Mouse (Mus musculus): ENCODE data around the gene Fuk. TPM values are rescaled to one million over a fixed set of nuclear protein-coding genes. Genes with fewer than 3 reads are reported as not detected.
A peak's percentile ranks its signal among the peaks of the same experiment; 100 is the strongest.
"Not testable (repeated sequence)": the region's sequence is repeated elsewhere in the genome, so short reads cannot be mapped to it uniquely, and the experiment has no call there.

The Fuk gene
- total RNA-seq, 2 experiments from 2014 or later, result 16.9 to 18.1 TPM

DNA sequence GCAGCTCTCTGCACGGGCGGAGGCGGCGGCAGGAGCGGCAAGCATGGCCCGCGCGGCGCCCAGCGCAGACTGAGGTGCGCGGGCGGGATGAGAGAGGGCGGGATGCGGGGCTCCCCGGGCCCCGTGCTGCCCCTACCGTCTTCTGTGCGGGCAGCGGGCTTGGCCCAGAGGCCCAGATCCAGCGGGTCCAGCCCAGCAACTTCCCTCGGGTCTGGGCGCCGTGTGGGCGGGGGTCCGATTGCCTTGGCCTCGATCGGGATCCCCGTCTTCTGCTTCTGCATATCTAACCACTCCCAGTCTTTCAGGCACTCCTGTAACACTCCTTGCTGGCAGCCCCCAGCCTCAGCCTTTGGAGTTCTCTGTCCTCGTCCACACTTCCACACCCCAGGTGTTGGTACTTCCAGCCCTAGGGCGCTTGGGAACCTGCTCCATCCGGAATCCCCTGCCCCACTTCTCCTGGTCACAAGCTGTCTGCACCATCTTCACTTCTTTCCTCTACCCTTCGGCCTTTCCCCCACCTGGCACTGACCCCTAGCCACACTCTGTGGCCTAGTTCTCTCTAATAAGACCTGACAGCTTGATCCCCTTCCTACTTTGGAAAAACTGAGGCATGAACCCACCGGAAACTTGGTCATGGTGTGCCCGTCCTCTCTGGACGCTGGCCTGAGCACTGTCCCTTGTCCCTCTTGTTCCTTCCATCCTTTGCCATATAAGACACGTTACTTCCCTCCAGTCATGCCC is 17.9 kb upstream of the Fuk start:
- DNase-seq (ENCODE audit: low spot score in 2 of 2), result peak; percentile 53 to 59

DNA sequence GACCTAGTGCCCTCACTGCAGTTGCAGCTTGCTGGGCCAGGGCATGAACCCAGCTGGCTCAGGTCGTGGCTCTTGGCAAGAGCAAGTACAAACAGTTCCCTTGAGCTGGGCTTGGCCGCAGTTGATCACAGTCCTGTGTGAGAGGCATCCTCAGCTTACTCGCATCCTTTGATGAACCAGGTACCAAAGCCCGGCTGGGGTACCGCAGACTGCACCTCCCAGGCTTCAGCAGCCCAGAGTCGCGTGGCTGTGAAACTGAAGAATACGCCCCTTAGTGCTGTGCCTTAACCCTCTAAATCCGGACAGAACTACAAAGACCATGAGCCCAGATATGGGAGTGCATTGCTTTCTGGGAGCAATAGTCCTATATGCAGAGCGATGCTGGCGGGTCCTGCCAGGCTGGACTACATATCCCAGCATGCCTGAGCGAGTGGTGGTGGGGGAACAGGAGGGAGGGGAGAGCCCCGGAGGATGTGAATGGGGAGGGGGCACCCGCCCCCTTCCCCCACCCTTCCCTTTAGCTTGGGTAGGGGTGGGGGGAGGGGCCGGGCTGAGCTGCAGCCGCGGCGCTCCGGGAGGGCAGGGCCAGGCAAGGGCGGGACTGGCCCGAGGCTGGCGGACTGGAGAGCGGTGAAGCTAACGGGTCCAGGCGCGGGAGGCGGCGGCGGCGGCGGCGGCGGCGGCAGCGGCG is 17.2 kb upstream of the Fuk start, which contains the start of gene St3gal2:
St3gal2 (plus strand) TSS at position 582 of the 691 bp plus-strand sequence.
- DNase-seq (ENCODE audit: low spot score in 2 of 2), result peak; percentile 82 to 96

DNA sequence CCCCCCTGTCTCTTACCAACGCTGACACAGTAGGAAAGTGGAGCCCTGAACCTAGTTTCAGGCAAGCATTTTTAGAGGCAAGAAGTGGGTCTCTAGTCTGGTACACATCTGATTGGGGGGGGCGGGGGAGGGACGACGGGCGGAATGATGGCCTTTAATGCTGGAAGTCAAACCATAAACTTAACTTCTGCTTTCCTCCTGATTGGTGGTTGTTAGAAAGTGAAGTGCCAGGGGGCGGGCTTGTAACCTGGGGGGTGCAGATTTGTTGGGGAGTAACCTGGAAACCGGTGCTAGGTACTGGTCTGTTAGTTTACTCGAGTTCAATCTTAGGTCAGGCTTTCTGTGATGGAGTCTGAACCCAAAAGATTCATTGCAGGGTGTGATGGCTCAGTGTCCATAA is 16.2 kb upstream of the Fuk start:
- DNase-seq (ENCODE audit: low spot score in 2 of 2), result no peak

DNA sequence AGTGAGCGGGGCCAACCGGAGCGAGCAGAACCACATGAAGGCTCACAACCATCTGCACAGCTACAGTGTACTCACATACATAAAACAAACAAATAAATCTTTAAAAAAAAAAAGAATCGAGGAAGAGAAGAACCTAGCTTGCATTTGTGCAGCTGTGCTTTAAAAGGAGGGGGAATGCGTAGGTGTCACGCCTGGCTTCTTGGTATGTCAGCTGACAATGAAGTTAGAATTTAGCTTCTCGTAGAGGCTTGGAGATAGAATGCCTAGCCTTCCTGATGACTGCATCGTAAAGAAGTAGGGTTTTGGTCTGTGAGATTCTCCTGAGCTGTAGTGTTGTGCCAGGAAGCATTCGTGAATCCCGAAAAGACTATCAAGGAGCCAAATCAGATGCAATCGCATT is 15.7 kb upstream of the Fuk start:
- DNase-seq (ENCODE audit: low spot score in 2 of 2), result no peak

DNA sequence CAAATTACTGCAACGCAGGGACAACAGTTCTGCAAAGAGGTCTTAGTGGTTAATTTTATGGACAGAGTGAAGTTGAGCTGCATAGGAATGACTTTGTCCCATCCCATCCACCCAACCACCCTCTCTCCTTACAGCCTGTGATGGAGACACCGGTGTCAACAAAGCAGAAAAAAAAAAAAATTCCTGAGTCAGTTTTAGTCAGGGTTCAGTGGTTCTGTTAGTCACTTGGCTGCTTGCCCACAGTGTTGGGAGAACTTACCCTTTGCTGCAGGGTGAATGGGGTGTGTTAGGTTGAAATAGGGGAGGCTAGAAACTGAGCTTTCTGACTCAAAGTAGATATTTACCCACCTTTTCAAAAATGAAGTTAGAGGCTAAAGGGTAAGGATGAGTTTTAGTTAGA is 15.1 kb upstream of the Fuk start:
- no peak for DNase-seq (ENCODE audit: low spot score in 2 of 2)

DNA sequence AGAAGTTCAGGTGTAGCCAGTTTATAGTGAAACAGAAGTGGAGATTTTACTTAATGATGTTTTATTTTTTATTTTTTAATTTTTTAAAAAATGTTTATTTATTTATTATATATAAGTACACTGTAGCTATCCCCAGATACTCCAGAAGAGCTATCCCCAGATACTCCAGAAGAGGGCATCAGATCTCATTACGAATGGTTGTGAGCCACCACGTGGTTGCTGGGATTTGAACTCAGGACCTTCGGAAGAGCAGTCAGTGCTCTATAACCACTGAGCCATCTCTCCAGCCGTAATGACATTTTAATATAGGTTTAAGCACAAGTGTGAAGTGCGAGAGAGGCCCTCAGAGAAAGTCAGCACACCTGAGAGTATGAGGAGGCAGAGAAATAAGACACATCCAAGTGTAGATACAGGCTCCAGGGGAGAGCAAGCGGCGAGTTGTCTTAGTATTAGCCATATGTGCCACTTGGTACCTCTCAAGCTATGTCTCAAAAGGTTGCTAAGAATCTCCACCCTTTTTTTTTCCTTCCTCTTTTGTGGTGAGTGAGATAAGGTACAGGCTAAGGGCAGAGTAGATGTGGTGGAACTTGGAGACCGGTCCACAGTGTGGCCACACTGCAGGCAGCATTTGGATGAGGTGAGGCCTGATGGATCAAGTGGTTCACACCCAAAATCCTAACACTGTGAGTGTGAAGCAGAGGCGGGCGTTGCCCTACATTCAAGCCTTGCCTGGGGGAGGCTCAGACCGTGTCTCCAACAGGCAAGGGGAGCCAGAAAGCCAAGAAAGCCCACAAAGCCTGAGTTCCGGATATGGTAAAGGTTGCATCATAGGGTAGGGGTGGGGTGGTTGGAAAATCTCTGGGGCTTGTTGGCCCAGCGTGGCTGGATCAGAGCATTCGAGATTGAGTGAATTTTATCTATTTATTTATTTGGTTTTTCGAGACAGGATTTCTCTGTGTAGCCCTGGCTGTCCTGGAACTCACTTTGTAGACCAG is 9.6 kb upstream of the Fuk start:
- no peak for DNase-seq (ENCODE audit: low spot score in 2 of 2)

DNA sequence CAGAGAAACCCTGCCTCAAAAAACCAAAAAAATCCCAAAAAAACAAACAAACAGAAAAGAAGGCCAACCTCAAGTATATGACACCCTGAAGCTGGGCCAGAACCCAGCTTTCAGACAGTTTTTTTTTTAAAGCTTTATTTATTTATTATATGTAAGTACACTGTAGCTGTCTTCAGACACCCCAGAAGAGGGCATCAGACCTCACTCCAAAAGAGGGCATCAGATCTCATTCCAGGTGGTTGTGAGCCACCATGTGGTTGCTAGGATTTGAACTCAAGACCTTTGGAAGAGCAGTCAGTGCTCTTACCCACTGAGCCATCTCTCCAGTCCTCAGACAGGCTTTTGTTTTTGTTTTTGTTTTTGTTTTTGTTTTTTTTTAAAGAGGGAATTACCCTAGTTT is 7.6 kb upstream of the Fuk start:
- not testable (repeated sequence) for DNase-seq (ENCODE audit: low spot score in 2 of 2)

DNA sequence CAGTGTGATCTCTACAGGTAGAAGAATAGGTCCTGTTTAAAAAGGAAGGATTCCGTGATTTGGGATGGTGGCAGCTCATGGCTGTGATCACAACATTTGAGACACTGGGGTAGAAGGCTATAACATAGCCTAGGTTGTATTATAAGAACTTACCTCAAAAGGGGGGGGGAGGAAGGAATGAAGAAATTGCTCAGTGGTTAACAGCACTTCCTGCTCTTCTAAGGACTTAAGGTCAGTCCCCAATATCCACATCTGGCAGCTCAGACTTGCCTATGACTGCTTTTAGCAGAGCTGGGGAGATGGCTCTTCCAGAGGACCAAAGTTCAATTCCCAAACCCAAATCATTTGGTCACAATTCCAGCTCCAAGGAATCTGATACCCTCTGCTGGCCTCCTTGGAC is 4.4 kb upstream of the Fuk start:
- DNase-seq (ENCODE audit: low spot score in 2 of 2), result no peak

DNA sequence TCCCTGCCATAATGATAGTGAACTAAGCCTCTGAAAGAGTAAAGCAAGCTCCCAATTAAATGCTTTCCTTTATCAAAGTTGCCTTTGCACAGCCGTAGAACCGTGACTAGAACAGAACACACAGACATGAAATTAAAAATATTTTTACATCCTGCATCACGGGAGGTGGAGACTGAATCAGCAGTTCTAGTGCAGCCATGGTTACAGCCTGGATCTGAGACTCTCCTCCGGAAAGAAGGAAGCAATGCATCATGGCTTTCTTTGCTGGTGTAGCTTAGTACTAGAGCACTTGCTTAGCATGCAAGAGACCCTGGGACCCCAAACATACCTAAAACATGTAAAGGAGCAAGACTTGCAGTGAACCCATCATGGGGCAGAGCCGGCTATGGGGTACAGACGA is 3.1 kb upstream of the Fuk start:
- no peak for DNase-seq (ENCODE audit: low spot score in 2 of 2)

DNA sequence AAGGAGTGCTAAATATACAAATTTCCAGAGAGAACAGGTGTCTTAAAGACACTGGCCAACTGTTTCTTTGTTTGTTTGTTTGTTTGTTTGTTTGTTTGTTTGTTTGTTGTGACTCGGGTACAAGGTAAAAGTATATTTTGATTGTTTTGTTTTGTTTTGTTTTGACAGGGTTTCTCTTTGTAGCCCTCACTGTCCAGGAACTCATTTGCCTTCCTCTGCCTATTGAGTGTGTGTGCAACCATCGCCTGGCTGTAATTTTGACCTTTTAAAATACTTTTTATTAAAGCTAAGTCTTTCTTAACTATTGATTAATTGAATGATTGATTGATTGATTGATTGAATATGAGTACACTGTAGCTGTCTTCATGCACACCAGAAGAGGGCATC is 284 bp upstream of the Fuk start:
- DNase-seq (ENCODE audit: low spot score in 2 of 2), result no peak

DNA sequence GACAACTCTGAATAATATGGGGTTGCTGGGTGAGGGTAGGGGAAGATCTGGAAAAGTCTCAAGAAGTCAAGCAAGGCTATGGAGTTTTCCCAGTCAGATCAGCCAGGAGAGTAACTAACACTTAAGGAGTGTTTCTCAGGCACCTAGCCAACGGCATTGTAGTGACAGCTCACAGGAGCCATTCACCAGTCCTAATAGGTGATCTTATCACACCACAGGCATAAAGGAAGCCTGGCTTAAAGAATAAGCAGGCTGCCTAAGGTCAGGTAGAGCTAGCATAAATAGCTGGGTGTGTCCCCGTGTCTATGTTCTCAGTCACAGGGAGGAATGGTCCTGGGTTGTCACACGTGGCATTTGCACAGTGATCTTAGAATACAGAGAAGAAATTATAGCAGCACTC is 1.2 kb downstream of the Fuk start:
- no peak for DNase-seq (ENCODE audit: low spot score in 2 of 2)

DNA sequence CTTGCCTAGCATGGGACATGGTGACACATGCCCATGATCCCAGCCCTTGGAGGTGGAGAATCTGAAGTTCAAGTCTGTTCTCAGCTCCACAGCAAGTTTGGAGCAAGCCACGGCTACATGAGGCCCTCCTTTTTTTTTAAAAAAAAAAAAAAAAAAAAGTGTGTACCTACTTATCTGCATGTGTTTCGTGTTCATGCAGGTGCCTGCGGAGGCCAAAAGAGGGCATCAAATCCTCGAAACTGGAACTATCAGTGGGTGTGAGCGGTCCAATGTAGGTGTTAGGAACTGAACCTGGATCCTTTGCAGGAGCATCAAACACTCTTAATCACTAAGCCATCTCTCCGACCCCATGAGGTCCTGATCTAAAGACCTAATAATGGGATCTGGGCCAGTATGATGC is 4.8 kb downstream of the Fuk start:
- no peak for DNase-seq (ENCODE audit: low spot score in 2 of 2)

DNA sequence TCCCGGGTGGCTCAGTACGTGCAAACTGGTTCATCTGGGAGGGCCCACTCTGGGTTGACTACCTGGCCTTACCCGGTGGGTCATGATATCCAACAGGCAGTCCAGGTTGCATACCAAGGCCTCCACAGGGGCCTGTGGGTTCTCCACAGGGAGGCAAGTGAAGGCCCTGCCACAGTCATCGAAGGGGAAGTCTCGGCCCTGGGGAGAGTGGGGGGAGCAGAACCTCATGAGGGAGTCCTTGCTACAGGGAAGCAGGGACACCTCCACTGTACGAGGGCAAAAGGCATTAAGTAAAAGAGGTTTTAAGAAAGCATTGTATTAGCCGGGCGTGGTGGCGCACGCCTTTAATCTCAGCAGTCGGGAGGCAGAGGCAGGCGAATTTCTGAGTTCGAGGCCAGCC is 6.5 kb downstream of the Fuk start:
- no peak for DNase-seq (ENCODE audit: low spot score in 2 of 2)

DNA sequence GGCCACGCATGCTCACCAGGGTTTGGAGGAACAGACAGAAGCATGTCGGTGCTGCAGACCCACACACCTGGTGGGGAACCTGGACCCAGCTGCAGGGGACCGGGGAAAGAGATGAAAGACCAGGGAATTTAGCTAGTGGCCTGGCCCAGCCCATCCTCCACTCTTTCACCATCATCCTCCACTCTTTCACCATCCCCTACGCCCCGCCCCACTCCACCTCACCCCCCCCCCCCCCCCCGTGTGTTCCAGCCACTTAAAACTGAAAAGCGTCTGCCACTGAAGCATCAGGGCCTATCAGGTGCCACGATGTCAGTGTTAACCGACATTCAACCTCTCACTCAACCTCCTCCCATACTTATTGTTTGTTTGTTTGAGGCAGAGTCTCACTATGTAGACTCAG is 7.0 kb downstream of the Fuk start:
- DNase-seq (ENCODE audit: low spot score in 2 of 2), result no peak

DNA sequence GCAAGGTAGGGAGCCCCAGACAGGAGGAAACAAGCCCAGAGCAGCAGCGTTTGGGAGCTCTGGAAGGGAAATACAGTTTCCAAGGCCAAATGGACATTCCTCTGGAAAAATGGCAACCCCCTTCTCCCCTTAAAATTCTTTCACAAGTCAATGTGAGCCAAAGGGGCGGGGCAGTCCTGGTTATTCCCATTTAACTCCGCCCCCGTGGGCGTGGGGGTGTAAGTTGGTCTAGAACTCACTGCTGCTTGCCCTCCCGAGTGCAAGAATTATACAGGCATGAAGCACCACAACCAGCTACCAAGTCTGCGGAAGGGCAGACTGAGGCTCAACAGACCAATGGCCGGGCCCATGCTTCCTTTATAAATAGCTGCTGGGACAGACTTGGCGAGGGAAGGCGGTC is 7.4 kb downstream of the Fuk start:
- no peak for DNase-seq (ENCODE audit: low spot score in 2 of 2)

DNA sequence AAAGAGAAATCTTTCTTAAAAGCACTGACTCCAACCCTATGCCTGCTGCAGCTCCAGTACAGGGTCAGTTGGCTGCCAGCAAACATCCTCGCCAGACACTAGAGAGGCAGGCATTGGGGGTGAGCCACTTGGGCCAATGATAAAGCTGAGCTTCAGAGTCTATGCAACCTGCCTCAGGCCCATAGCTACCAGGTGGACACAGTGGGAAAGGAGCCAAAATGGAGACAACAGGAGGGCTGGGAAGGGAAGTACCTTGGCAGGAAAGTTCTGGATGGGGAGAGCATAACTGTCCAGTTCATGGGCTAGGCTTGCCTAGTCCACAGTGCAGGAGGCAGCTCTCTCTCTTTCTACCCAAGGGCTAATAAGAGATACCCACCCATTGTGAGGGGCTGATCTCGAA is 9.4 kb downstream of the Fuk start:
- DNase-seq (ENCODE audit: low spot score in 2 of 2), result no peak

DNA sequence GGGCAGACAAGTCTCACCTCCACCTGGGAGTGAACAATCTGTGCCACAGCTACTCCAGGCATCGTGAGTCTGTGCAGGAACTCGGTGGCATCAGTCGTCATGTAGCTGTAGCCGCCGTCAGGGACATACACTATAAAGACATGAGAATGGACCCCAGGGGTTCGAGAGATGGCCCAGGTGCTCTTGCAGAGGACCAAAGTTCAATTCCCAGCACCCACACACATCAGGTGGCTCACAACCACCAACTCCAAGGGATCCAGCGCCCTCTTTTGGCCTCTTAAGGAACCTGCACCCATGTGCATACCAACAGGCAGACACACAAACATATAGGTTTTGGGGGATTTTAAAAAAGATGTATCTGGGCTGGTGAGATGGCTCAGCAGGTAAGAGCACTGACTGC is 10.2 kb downstream of the Fuk start:
- DNase-seq (ENCODE audit: low spot score in 2 of 2), result no peak

DNA sequence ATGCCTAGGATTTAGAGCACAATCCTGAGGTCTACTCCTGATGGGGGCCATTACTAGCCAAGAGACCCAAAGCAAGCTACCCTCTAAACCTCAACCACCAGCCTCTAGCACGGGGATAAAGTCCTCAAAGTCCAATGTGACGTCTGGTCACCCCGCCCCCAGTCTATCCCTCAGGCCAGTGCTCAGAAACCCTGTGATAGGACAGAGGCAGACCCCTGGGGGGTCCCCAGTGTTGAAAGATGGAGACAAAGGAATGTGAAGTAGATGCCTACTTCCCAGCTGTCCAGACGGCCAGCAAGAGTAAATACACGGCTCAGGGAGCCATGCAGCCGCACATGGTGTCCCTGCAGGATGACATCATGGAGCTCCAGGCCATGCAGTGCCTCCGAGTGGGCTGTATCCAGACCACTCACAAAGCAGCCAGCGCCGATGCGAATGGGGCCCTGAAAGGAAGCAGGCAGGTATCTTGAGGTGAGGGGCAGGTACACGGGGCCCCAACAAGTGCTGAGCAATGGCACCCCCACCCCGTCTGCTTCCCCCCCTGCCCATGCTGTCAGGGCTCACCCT is 12.3 kb downstream of the Fuk start:
- DNase-seq (ENCODE audit: low spot score in 2 of 2), result no peak

DNA sequence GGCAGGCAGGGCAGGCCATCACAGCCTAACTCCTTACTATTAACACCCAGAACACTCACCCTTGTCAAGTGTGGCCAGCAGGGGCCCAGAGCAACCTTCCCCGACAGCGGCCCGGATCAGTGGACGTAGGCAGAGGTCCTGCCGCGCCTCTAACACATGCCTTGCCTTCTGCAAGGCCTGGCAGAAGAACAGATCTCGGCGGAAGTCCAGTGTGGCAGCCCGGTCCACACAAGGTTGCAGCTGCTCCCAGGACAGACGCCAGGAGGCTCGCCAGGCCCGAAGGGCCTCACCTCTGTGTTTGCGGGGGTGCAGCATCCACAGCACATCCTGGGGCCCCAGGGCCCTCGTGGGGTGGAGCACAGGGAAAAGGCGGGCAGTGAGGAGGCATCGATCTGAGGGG is 13.4 kb downstream of the Fuk start:
- no peak for DNase-seq (ENCODE audit: low spot score in 2 of 2)

DNA sequence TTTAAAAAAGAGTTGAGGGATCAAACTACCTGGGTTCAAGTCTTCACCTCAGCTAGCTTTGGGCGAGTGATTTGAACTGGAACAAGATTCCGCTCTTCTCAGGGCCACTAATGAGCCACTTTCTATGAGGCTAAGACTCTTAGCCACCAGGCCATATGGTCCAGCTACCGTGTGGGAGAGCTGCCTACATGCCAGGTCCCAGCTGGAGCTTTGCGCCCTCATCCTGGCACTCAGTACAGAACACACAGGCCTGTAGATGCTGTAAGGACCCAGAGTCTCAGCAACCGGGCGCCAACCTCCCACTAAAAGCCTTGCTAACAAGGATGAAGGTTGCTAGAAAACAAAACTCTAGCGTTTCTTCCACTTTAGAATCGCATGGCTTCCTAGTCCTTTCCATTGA is 13.8 kb downstream of the Fuk start:
- DNase-seq (ENCODE audit: low spot score in 2 of 2), result peak; percentile 24 to 47

DNA sequence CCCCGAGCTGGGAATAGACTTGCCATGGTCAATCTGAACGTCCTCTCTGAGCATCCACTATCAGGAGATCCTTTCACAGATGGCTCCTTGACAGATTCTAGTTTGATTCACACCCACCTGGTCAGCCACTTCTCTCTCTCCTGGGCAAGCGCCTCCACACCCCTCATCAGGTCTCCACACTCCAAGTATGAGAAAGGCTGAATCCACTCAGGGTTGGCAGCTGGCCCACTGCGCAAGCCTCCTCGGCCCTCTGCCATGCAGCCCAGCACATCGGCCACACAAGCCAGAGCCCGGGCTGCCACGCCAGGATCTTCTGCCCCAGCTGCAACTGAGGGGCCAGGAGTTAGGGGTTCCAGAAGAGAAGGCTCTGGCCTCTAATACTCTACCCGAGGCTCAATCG is 14.7 kb downstream of the Fuk start:
- DNase-seq (ENCODE audit: low spot score in 2 of 2), result no peak

DNA sequence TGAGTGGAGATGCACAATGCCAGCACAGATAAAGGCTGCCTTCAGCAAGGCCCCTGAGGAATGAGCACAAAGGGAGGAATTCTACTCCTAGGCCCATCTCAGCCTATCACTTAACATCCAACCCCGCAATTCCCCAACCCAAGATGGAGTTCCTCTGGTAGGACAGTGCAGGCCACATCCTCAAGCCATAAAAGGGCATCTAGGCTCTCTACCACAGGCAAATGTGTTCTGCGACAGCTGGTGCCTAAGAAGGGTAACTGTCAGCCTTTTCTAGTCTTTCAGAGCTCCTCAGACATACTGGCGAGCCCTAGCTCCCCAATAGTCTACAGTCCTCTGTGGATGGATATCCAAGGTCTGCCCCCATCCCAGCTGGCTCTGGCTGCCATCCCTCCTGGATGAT is 15.7 kb downstream of the Fuk start:
- DNase-seq (ENCODE audit: low spot score in 2 of 2), result no peak
